Mouse (Mus musculus): Measurements from ENCODE around the gene Hipk4. TPM values are rescaled to one million over a fixed set of nuclear protein-coding genes. Genes with fewer than 3 reads are reported as not detected.
"Not testable (repeated sequence)": the region's sequence is repeated elsewhere in the genome, so short reads cannot be mapped to it uniquely, and the experiment has no call there.

Gene Hipk4
- total RNA-seq, 2 experiments from 2014 or later, result not detected

- ATAC-seq (ENCODE audit: poor library complexity, severe bottlenecking), result no peak
These were observed 29.6 kb upstream of the Hipk4 start for GRCm38 (mm10) chr7:27493450-27493849.

- not testable (repeated sequence) for ATAC-seq (ENCODE audit: poor library complexity, severe bottlenecking)
These were observed 28.3 kb upstream of the Hipk4 start for GRCm38 (mm10) chr7:27494659-27495367.

GRCm38 (mm10) chr7:27499036-27499435, 24.0 kb upstream of the Hipk4 start, which contains the start of gene Prx:
Gene Prx (plus strand): TSS chr7:27499324.
- ATAC-seq (ENCODE audit: poor library complexity, severe bottlenecking), result no peak

- no peak for ATAC-seq (ENCODE audit: poor library complexity, severe bottlenecking)
These were observed 21.4 kb upstream of the Hipk4 start for GRCm38 (mm10) chr7:27501620-27502019.

GRCm38 (mm10) chr7:27506765-27507370, 16.2 kb upstream of the Hipk4 start:
- ATAC-seq (ENCODE audit: poor library complexity, severe bottlenecking), result peak; percentile 38; the same call in 1 of the 2 replicates

- peak; percentile 94 for ATAC-seq (ENCODE audit: poor library complexity, severe bottlenecking)
These were observed 15.1 kb upstream of the Hipk4 start for GRCm38 (mm10) chr7:27507711-27508647.

- peak; percentile 72 for ATAC-seq (ENCODE audit: poor library complexity, severe bottlenecking)
These were observed 14.4 kb upstream of the Hipk4 start for GRCm38 (mm10) chr7:27508648-27509005.

GRCm38 (mm10) chr7:27510809-27511208, 12.3 kb upstream of the Hipk4 start:
- ATAC-seq (ENCODE audit: poor library complexity, severe bottlenecking), result no peak

- ATAC-seq (ENCODE audit: poor library complexity, severe bottlenecking), result no peak
These were observed 8.1 kb upstream of the Hipk4 start for GRCm38 (mm10) chr7:27514961-27515360.

- no peak for ATAC-seq (ENCODE audit: poor library complexity, severe bottlenecking)
These were observed 4.8 kb upstream of the Hipk4 start for GRCm38 (mm10) chr7:27518314-27518713.

GRCm38 (mm10) chr7:27520104-27520503, 3.0 kb upstream of the Hipk4 start:
- ATAC-seq (ENCODE audit: poor library complexity, severe bottlenecking), result no peak

- no peak for ATAC-seq (ENCODE audit: poor library complexity, severe bottlenecking)
These were observed 2.5 kb upstream of the Hipk4 start for GRCm38 (mm10) chr7:27520599-27520998.

- ATAC-seq (ENCODE audit: poor library complexity, severe bottlenecking), result no peak
These were observed 738 bp downstream of the Hipk4 start for GRCm38 (mm10) chr7:27523805-27524204.

- peak; percentile 97 for ATAC-seq (ENCODE audit: poor library complexity, severe bottlenecking)
These were observed 3.2 kb downstream of the Hipk4 start for GRCm38 (mm10) chr7:27526039-27526827.

- ATAC-seq (ENCODE audit: poor library complexity, severe bottlenecking), result no peak
These were observed 6.0 kb downstream of the Hipk4 start for GRCm38 (mm10) chr7:27529070-27529469.

- no peak for ATAC-seq (ENCODE audit: poor library complexity, severe bottlenecking)
These were observed 7.9 kb downstream of the Hipk4 start for GRCm38 (mm10) chr7:27530937-27531336.

- no peak for ATAC-seq (ENCODE audit: poor library complexity, severe bottlenecking)
These were observed 8.6 kb downstream of the Hipk4 start for GRCm38 (mm10) chr7:27531707-27532106.

GRCm38 (mm10) chr7:27532480-27533050, 9.5 kb downstream of the Hipk4 start:
- ATAC-seq (ENCODE audit: poor library complexity, severe bottlenecking), result no peak

GRCm38 (mm10) chr7:27535386-27535785, 12.3 kb downstream of the Hipk4 start:
- ATAC-seq (ENCODE audit: poor library complexity, severe bottlenecking), result no peak

- peak; percentile 64 for ATAC-seq (ENCODE audit: poor library complexity, severe bottlenecking)
These were observed 13.6 kb downstream of the Hipk4 start for GRCm38 (mm10) chr7:27536618-27537017.

Measured in megakaryocyte, adult 5-6 weeks (primary cell).